Mouse (Mus musculus): ENCODE measurements at regions not wholly inside any gene's neighbourhood (a gene's known extent, or its start where the extent isn't known, plus 50 kb on each side); places are given as distances from the start of the nearest gene placed in this dataset.

GRCm38 (mm10) chr11:71285193-71285592 lies 54.7 kb upstream of the Nlrp1b start:
- in situ Hi-C loops (cut with MboI, MseI) = loop anchor here (25.0 kb wide), 1 partner anchor 998 kb away; no protein-coding TSS in a partner anchor

GRCm38 (mm10) chr11:71288243-71288642 lies 57.7 kb upstream of the Nlrp1b start:
- in situ Hi-C loops (cut with MboI, MseI) = loop anchor here (25.0 kb wide), 1 partner anchor 1001 kb away; no protein-coding TSS in a partner anchor

GRCm38 (mm10) chr11:71289490-71289889 lies 59.0 kb upstream of the Nlrp1b start:
- in situ Hi-C loops (cut with MboI, MseI) = loop anchor here (25.0 kb wide), 1 partner anchor 1002 kb away; no protein-coding TSS in a partner anchor

GRCm38 (mm10) chr11:71299479-71299878 lies 68.9 kb upstream of the Nlrp1b start:
- in situ Hi-C loops (cut with MboI, MseI) = loop anchor here (25.0 kb wide), 1 partner anchor 1012 kb away; no protein-coding TSS in a partner anchor

GRCm38 (mm10) chr11:71323439-71323838 lies 92.9 kb upstream of the Nlrp1b start:
- in situ Hi-C loops (cut with MboI, MseI) = no loop called here

- in situ Hi-C loops (cut with MboI, MseI) = loop anchor here (10.0 kb wide), 1 partner anchor 687 kb away; no protein-coding TSS in a partner anchor
These were observed 106.9 kb upstream of the Nlrp1b start for GRCm38 (mm10) chr11:71337428-71337827.

GRCm38 (mm10) chr11:71346024-71346423 lies 115.5 kb upstream of the Nlrp1b start:
- in situ Hi-C loops (cut with MboI, MseI) = no loop called here

- in situ Hi-C loops (cut with MboI, MseI) = no loop called here
These were observed 126.6 kb upstream of the Nlrp1b start for GRCm38 (mm10) chr11:71357089-71357488.

GRCm38 (mm10) chr11:71360856-71361255 lies 130.3 kb upstream of the Nlrp1b start:
- in situ Hi-C loops (cut with MboI, MseI) = no loop called here

- in situ Hi-C loops (cut with MboI, MseI) = no loop called here
These were observed 141.3 kb upstream of the Nlrp1b start for GRCm38 (mm10) chr11:71371871-71372270.

GRCm38 (mm10) chr11:71375132-71375531 lies 144.6 kb upstream of the Nlrp1b start:
- in situ Hi-C loops (cut with MboI, MseI) = no loop called here

GRCm38 (mm10) chr11:71388411-71388810 lies 157.9 kb upstream of the Nlrp1b start:
- in situ Hi-C loops (cut with MboI, MseI) = no loop called here

GRCm38 (mm10) chr11:71389659-71390058 lies 159.1 kb upstream of the Nlrp1b start:
- in situ Hi-C loops (cut with MboI, MseI) = no loop called here

- in situ Hi-C loops (cut with MboI, MseI) = no loop called here
These were observed 159.6 kb upstream of the Nlrp1b start for GRCm38 (mm10) chr11:71390151-71390550.

- in situ Hi-C loops (cut with MboI, MseI) = no loop called here
These were observed 160.1 kb upstream of the Nlrp1b start for GRCm38 (mm10) chr11:71390616-71391015.

- in situ Hi-C loops (cut with MboI, MseI) = no loop called here
These were observed 162.9 kb upstream of the Nlrp1b start for GRCm38 (mm10) chr11:71393406-71393805.

GRCm38 (mm10) chr11:71395023-71395422 lies 164.5 kb upstream of the Nlrp1b start:
- in situ Hi-C loops (cut with MboI, MseI) = no loop called here

GRCm38 (mm10) chr11:71395631-71396030 lies 165.1 kb upstream of the Nlrp1b start:
- in situ Hi-C loops (cut with MboI, MseI) = no loop called here

GRCm38 (mm10) chr11:71400351-71400750 lies 169.8 kb upstream of the Nlrp1b start:
- in situ Hi-C loops (cut with MboI, MseI) = no loop called here

GRCm38 (mm10) chr11:71401411-71402276 lies 171.1 kb upstream of the Nlrp1b start:
- in situ Hi-C loops (cut with MboI, MseI) = no loop called here

GRCm38 (mm10) chr11:71404361-71404760 lies 173.8 kb upstream of the Nlrp1b start:
- in situ Hi-C loops (cut with MboI, MseI) = no loop called here

- in situ Hi-C loops (cut with MboI, MseI) = no loop called here
These were observed 176.5 kb upstream of the Nlrp1b start for GRCm38 (mm10) chr11:71407043-71407442.

GRCm38 (mm10) chr11:71409211-71409765 lies 178.8 kb upstream of the Nlrp1b start:
- in situ Hi-C loops (cut with MboI, MseI) = no loop called here

Measured in T-helper 1 cell (primary cell).